Mouse (Mus musculus) megakaryocyte-erythroid progenitor cell, adult 5-6 weeks (primary cell): ENCODE results near the gene Myocd. TPM values are rescaled to one million over a fixed set of nuclear protein-coding genes. Genes with fewer than 3 reads are reported as not detected.

Experiments used
- ATAC-seq: replicated peaks from 2 replicates; pipeline ENCODE4 v1.8.0; 2016; ENCODE audit warnings: mild to moderate bottlenecking, inconsistent platforms; ENCODE audit not compliant: severe bottlenecking, poor library complexity, low FRiP score, low TSS enrichment
- total RNA-seq, 2 experiments: library from RNA; stranded (forward) in 1 of 2; stranded (reverse) in 1 of 2; fragments of 200-1000, 215-1000 nt in 1 of 2; fragments of >200 nt in 1 of 2; fragmentation: Nextera tagmentation in 1 of 2; gene quantifications; 2 replicates each; pipeline ENCODE4 v1.2.3; 2014 to 2017

Myocd gene
- total RNA-seq, 2 experiments from 2014 or later = not detected

- no peak for ATAC-seq
These were observed 111.7 kb downstream of the Myocd start for GRCm38 (mm10) chr11:65157966-65158657.

- ATAC-seq = no peak
These were observed 116.8 kb downstream of the Myocd start for GRCm38 (mm10) chr11:65153006-65153405.

GRCm38 (mm10) chr11:65148441-65148840 is 121.3 kb downstream of the Myocd start:
- no peak for ATAC-seq

- no peak for ATAC-seq
These were observed 126.9 kb downstream of the Myocd start for GRCm38 (mm10) chr11:65142838-65143417.

GRCm38 (mm10) chr11:65139030-65139429 is 130.8 kb downstream of the Myocd start:
- ATAC-seq = no peak

GRCm38 (mm10) chr11:65137145-65137652 is 132.6 kb downstream of the Myocd start:
- no peak for ATAC-seq

GRCm38 (mm10) chr11:65135251-65135739 is 134.5 kb downstream of the Myocd start:
- ATAC-seq = no peak

- no peak for ATAC-seq
These were observed 136.1 kb downstream of the Myocd start for GRCm38 (mm10) chr11:65133661-65134060.

- ATAC-seq = no peak
These were observed 140.7 kb downstream of the Myocd start for GRCm38 (mm10) chr11:65129110-65129509.

- ATAC-seq = no peak
These were observed 141.1 kb downstream of the Myocd start for GRCm38 (mm10) chr11:65128666-65129065.

GRCm38 (mm10) chr11:65126566-65126965 is 143.2 kb downstream of the Myocd start:
- ATAC-seq = no peak

Other genes with a start within 250 kb of the Myocd start
- not detected in 2 replicates for gene 1700086D15Rik, start 110.1 kb downstream of the Myocd start, total RNA-seq (2014; fragmentation: Nextera tagmentation)
- gene 1700086D15Rik, start 110.1 kb downstream of the Myocd start, total RNA-seq (2017) = not detected in 2 replicates
- gene Arhgap44, start 107.0 kb downstream of the Myocd start, total RNA-seq (2014; fragmentation: Nextera tagmentation) = not detected in 2 replicates
- gene Arhgap44, start 107.0 kb downstream of the Myocd start, total RNA-seq (2017) = not detected in 2 replicates